Mouse (Mus musculus): ENCODE measurements around the gene Apbb2. TPM values are rescaled to one million over a fixed set of nuclear protein-coding genes. Genes with fewer than 3 reads are reported as not detected.

Gene Apbb2
- polyA plus RNA-seq, 1 experiment from 2014 or later: 115 TPM

DNA sequence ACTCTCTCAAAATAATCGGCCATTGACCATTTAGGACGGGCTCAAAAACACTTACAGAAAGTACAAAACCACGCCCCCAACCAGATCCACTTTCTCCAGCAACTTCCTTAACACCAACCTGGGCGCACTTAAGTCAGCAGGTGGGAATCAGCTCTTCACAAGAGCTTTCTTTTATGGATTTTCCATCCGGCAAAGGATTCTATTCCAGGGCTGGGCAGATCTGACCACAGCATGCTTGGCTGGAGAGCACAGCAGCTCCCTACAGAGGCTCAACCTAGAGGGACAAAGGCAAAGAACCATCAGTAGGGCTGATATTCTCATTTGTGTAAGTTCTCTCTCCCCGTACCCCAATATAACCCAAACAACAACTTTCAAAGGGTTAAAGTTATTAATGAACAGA lies 75.2 kb downstream of the Apbb2 start:
- no peaks in the 10 kb centered on the region for H3K9me3 ChIP-seq
- no peak overlapping the region for H3K27ac ChIP-seq
- WGBS: 78% methylated on average over 6 of the region's 6 CpGs
- no peaks in the 10 kb centered on the region for H3K36me3 ChIP-seq (replicated peaks)
- no peaks in the 10 kb centered on the region for H3K27me3 ChIP-seq (replicated peaks)
- ATAC-seq (replicated peaks): no peak
- H3K4me2 ChIP-seq: no peak overlapping the region
- H3K4me1 ChIP-seq: peaks cover 26% of the 10 kb centered on the region
- no peak overlapping the region for H3K9ac ChIP-seq
- H3K4me3 ChIP-seq: no peak overlapping the region

GRCm38 (mm10) chr5:66542521-66542920 lies 76.1 kb downstream of the Apbb2 start:
- ATAC-seq (replicated peaks): no peak
- Histone ChIP-seq H3K4me3 (no peak overlapping the region), H3K4me1 (peaks cover 28% of the 10 kb centered on the region), H3K4me2 (no peak overlapping the region), H3K27me3 (replicated peaks) (no peaks in the 10 kb centered on the region), H3K27ac (no peak overlapping the region), H3K36me3 (replicated peaks) (no peaks in the 10 kb centered on the region), H3K9me3 (no peaks in the 10 kb centered on the region), H3K9ac (no peak overlapping the region)
- WGBS: 80% methylated on average over 4 of the region's 4 CpGs

- no peak overlapping the region for H3K4me3 ChIP-seq
- H3K27me3 ChIP-seq (replicated peaks): no peaks in the 10 kb centered on the region
- H3K4me2 ChIP-seq: no peak overlapping the region
- H3K27ac ChIP-seq: no peak overlapping the region
- peaks cover 35% of the 10 kb centered on the region for H3K4me1 ChIP-seq
- ATAC-seq (replicated peaks): no peak
- 82% methylated on average over 4 of the region's 4 CpGs for WGBS
- no peaks in the 10 kb centered on the region for H3K9me3 ChIP-seq
- no peaks in the 10 kb centered on the region for H3K36me3 ChIP-seq (replicated peaks)
- H3K9ac ChIP-seq: no peak overlapping the region
These were observed 77.2 kb downstream of the Apbb2 start for GRCm38 (mm10) chr5:66541385-66541784.

DNA sequence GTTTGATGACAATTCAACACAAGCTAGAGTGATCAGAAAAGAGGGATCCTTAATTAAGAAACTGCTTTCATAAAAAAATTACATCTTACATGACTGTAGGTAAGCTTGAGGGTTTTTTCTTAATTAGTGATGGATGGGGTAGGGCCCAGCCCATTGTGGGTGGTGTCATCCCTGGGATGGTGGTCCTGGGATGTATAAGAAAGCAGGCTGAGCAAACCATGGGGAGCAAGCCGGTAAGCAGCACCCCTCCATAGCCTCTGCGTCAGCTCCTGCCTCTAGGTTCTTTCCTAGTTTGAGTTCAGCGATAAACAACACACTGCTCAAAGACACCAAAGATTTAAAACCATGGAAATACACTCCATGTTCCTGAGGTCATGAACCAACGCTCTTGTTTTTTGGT lies 78.3 kb downstream of the Apbb2 start:
- ATAC-seq (replicated peaks): no peak
- Histone ChIP-seq H3K9ac (no peak overlapping the region), H3K36me3 (replicated peaks) (no peaks in the 10 kb centered on the region), H3K4me3 (no peak overlapping the region), H3K27ac (no peak overlapping the region), H3K9me3 (no peaks in the 10 kb centered on the region), H3K4me2 (no peak overlapping the region), H3K4me1 (peaks cover 34% of the 10 kb centered on the region), H3K27me3 (replicated peaks) (no peaks in the 10 kb centered on the region)
- 96% methylated on average over 4 of the region's 4 CpGs for WGBS

DNA sequence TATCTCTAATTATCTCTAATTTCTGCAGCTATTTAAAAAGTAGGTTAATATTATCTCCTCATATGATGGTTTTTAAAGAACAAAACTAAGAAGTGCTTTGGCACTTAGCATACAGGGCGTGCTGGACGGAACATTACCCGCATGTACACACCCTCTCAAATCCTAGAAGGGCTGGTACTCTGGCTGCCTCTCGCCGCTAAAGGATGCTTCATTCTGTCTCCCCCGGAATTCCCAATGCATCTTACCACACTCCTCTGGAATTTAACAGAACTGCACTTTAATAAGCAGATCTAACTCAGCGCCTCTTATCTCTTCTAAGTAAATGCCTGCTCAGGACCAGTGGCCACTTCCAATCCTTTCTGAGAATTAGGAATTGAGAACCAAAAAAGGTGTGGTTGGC lies 80.8 kb downstream of the Apbb2 start:
- ATAC-seq (replicated peaks): no peak
- Histone ChIP-seq H3K4me1 (peaks cover 30% of the 10 kb centered on the region), H3K4me2 (no peak overlapping the region), H3K4me3 (no peak overlapping the region), H3K9me3 (no peaks in the 10 kb centered on the region), H3K9ac (no peak overlapping the region), H3K27ac (no peak overlapping the region), H3K36me3 (replicated peaks) (no peaks in the 10 kb centered on the region), H3K27me3 (replicated peaks) (no peaks in the 10 kb centered on the region)
- 74% methylated on average over 7 of the region's 7 CpGs for WGBS

- no peak for ATAC-seq (replicated peaks)
- 55% methylated on average over 8 of the region's 8 CpGs for WGBS
- no peaks in the 10 kb centered on the region for H3K36me3 ChIP-seq (replicated peaks)
- peaks cover 30% of the 10 kb centered on the region for H3K4me1 ChIP-seq
- H3K9me3 ChIP-seq: no peaks in the 10 kb centered on the region
- H3K27me3 ChIP-seq (replicated peaks): no peaks in the 10 kb centered on the region
- H3K4me2 ChIP-seq: no peak overlapping the region
- H3K4me3 ChIP-seq: no peak overlapping the region
- no peak overlapping the region for H3K9ac ChIP-seq
- no peak overlapping the region for H3K27ac ChIP-seq
These were observed 81.8 kb downstream of the Apbb2 start for GRCm38 (mm10) chr5:66536696-66537358.

- Histone ChIP-seq H3K4me1 (peaks cover 30% of the 10 kb centered on the region), H3K36me3 (replicated peaks) (no peaks in the 10 kb centered on the region), H3K27ac (no peak overlapping the region), H3K27me3 (replicated peaks) (no peaks in the 10 kb centered on the region), H3K4me2 (no peak overlapping the region), H3K9me3 (no peaks in the 10 kb centered on the region), H3K9ac (no peak overlapping the region), H3K4me3 (no peak overlapping the region)
- 0 out of 2 replicates have a peak, but pooled peaks have one; percentile 14 for ATAC-seq (replicated peaks)
- 34% methylated on average over 9 of the region's 9 CpGs for WGBS
These were observed 82.9 kb downstream of the Apbb2 start for GRCm38 (mm10) chr5:66535566-66536236.

GRCm38 (mm10) chr5:66533711-66534425 lies 84.7 kb downstream of the Apbb2 start:
- no peak overlapping the region for H3K27ac ChIP-seq
- WGBS: 93% methylated on average over 14 of the region's 14 CpGs
- no peaks in the 10 kb centered on the region for H3K9me3 ChIP-seq
- no peaks in the 10 kb centered on the region for H3K36me3 ChIP-seq (replicated peaks)
- no peak for ATAC-seq (replicated peaks)
- H3K4me3 ChIP-seq: no peak overlapping the region
- no peaks in the 10 kb centered on the region for H3K27me3 ChIP-seq (replicated peaks)
- H3K4me1 ChIP-seq: peaks cover 27% of the 10 kb centered on the region
- H3K9ac ChIP-seq: no peak overlapping the region
- no peak overlapping the region for H3K4me2 ChIP-seq

DNA sequence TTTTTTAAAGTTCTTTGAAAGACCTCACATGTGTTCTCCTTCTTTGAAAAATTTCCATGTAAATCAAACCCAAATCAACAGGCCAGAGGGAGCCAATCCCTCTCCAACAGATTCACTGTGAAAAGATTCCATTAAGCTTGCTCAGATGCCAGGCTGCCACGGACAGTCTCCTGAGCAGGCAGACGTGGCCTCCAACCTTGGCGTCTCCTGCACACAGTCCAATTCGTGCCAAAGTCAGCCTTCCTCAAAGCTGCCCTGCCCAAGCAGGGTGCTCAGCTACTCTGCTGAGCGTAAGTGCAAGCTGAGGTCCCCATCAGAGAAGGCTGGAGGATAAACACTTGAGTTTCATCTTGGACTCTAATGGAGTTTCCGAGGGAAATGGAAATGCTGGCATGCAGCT lies 85.8 kb downstream of the Apbb2 start:
- Histone ChIP-seq H3K4me2 (no peak overlapping the region), H3K9ac (no peak overlapping the region), H3K36me3 (replicated peaks) (no peaks in the 10 kb centered on the region), H3K4me3 (no peak overlapping the region), H3K4me1 (peaks cover 29% of the 10 kb centered on the region), H3K9me3 (no peaks in the 10 kb centered on the region), H3K27me3 (replicated peaks) (no peaks in the 10 kb centered on the region), H3K27ac (no peak overlapping the region)
- no peak for ATAC-seq (replicated peaks)
- 79% methylated on average over 6 of the region's 6 CpGs for WGBS

- WGBS: 88% methylated on average over 4 of the region's 4 CpGs
- H3K9me3 ChIP-seq: no peaks in the 10 kb centered on the region
- H3K27me3 ChIP-seq (replicated peaks): no peaks in the 10 kb centered on the region
- no peaks in the 10 kb centered on the region for H3K36me3 ChIP-seq (replicated peaks)
- H3K4me3 ChIP-seq: no peak overlapping the region
- H3K27ac ChIP-seq: no peak overlapping the region
- no peak overlapping the region for H3K9ac ChIP-seq
- H3K4me1 ChIP-seq: peaks cover 14% of the 10 kb centered on the region
- no peak overlapping the region for H3K4me2 ChIP-seq
- no peak for ATAC-seq (replicated peaks)
These were observed 88.2 kb downstream of the Apbb2 start for GRCm38 (mm10) chr5:66530361-66530760.

GRCm38 (mm10) chr5:66529631-66530030 lies 89.0 kb downstream of the Apbb2 start:
- no peaks in the 10 kb centered on the region for H3K27me3 ChIP-seq (replicated peaks)
- H3K27ac ChIP-seq: no peak overlapping the region
- no peaks in the 10 kb centered on the region for H3K36me3 ChIP-seq (replicated peaks)
- WGBS: 90% methylated on average over 7 of the region's 7 CpGs
- H3K9ac ChIP-seq: no peak overlapping the region
- peaks cover 9% of the 10 kb centered on the region for H3K4me1 ChIP-seq
- H3K4me2 ChIP-seq: no peak overlapping the region
- no peak overlapping the region for H3K4me3 ChIP-seq
- H3K9me3 ChIP-seq: no peaks in the 10 kb centered on the region
- ATAC-seq (replicated peaks): no peak

GRCm38 (mm10) chr5:66528567-66528966 lies 90.0 kb downstream of the Apbb2 start:
- Histone ChIP-seq H3K4me1 (peaks cover 18% of the 10 kb centered on the region), H3K9ac (no peak overlapping the region), H3K36me3 (replicated peaks) (no peaks in the 10 kb centered on the region), H3K27me3 (replicated peaks) (no peaks in the 10 kb centered on the region), H3K4me2 (no peak overlapping the region), H3K9me3 (no peaks in the 10 kb centered on the region), H3K27ac (peak overlapping the region; percentile 10; the same call in 1 of the 2 replicates), H3K4me3 (no peak overlapping the region)
- no peak for ATAC-seq (replicated peaks)
- 48% methylated on average over 7 of the region's 7 CpGs for WGBS

Measured in midbrain, embryonic 15.5 days (tissue).